Mouse (Mus musculus) colon, adult 2 months (tissue): ENCODE results near the gene Msgn1. TPM values are rescaled to one million over a fixed set of nuclear protein-coding genes. Genes with fewer than 3 reads are reported as not detected.

Experiments
- polyA plus RNA-seq: library from polyadenylated mRNA; depleted of rRNA; stranded (reverse); fragments of >200 nt; gene quantifications from 2 replicates; pipeline ENCODE4 v1.2.3, GENCODE M21; 2012; rRNA removed

Gene Msgn1
- polyA plus RNA-seq, result not detected in 2 replicates

GRCm38 (mm10) chr12:11208872-11209271 is at the start of gene Msgn1:
TSS of gene Msgn1 (minus strand) at chr12:11208972.

Other genes with a start within 250 kb of the Msgn1 start
- gene Kcns3, start 57.9 kb downstream of the Msgn1 start, polyA plus RNA-seq, result 2.0 and 2.8 TPM in 2 replicates
- 0.10 and 0.29 TPM in 2 replicates for gene Gen1, start 56.8 kb upstream of the Msgn1 start, polyA plus RNA-seq
- gene Smc6, start 56.9 kb upstream of the Msgn1 start, polyA plus RNA-seq, result 2.7 and 3.6 TPM in 2 replicates
- gene Vsnl1, start 227.6 kb upstream of the Msgn1 start, polyA plus RNA-seq, result 0.06 TPM in 1 of 2 replicates, not detected in the other
- gene Rad51ap2, start 247.1 kb upstream of the Msgn1 start, polyA plus RNA-seq, result not detected in 2 replicates